Mouse (Mus musculus) liver, adult 2 months (tissue): ENCODE results near the gene Dnajb4.

ENCODE experiments used
- CTCF ChIP-seq: fragments of 200-500 bp; IDR thresholded peaks from 2 replicates; pipeline ENCODE4 v1.5.1; 2011; ENCODE audit warnings: low read depth, low read length, control low read depth
- POLR2A ChIP-seq: fragments of 200-500 bp; IDR thresholded peaks from 2 replicates; pipeline ENCODE4 v1.6.1; 2011; ENCODE audit warnings: low read length, control low read depth; ENCODE audit not compliant: insufficient read depth; ENCODE audit errors: extremely low read depth

DNA sequence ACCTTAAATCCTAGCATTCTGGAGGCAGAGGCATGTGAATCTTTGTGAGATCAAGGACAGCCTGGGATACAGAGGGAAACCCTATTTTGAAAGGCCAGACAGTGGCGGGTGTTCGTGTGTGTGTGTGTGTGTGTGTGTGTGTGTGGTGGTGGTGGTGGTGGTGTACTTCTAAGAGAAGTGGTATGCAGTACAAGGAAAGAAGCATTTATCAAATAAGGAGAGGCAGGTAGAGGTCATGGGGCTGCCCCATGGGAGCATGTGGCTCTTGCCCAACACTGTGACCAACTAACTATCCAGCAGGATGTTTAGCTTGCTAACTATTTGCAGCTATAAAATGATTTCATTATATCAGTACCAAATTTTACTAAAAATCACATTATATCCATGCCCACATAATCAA is 8.5 kb downstream of the Dnajb4 start:
- no peak for TF ChIP-seq CTCF
- TF ChIP-seq POLR2A: no peak
